Mouse (Mus musculus): ENCODE results near the gene Nup93. TPM values are rescaled to one million over a fixed set of nuclear protein-coding genes. Genes with fewer than 3 reads are reported as not detected.

The Nup93 gene
- polyA plus RNA-seq, 1 experiment = 54.7 TPM

- TF ChIP-seq CTCF (IDR thresholded peaks at IDR 0.05; ENCODE audit: borderline replicate concordance, extremely low read depth, insufficient read depth, insufficient read length) (no peak), POLR2A (IDR thresholded peaks at IDR 0.05; ENCODE audit: borderline replicate concordance, extremely low read depth, insufficient read depth, insufficient read length, poor library complexity, severe bottlenecking) (no peak)
- DNase-seq (ENCODE audit: low read depth) = peak; percentile 46
Observed at GRCm38 (mm10) chr8:94213819-94214218, 545 bp upstream of the Nup93 start.

- TF ChIP-seq POLR2A (IDR thresholded peaks at IDR 0.05; ENCODE audit: borderline replicate concordance, extremely low read depth, insufficient read depth, insufficient read length, poor library complexity, severe bottlenecking) (no peak), CTCF (IDR thresholded peaks at IDR 0.05; ENCODE audit: borderline replicate concordance, extremely low read depth, insufficient read depth, insufficient read length) (no peak)
- no peak for DNase-seq (ENCODE audit: low read depth)
Observed at GRCm38 (mm10) chr8:94227381-94227939, 13.1 kb downstream of the Nup93 start.

- TF ChIP-seq CTCF (IDR thresholded peaks at IDR 0.05; ENCODE audit: borderline replicate concordance, extremely low read depth, insufficient read depth, insufficient read length) (no peak), POLR2A (IDR thresholded peaks at IDR 0.05; ENCODE audit: borderline replicate concordance, extremely low read depth, insufficient read depth, insufficient read length, poor library complexity, severe bottlenecking) (no peak)
- DNase-seq (ENCODE audit: low read depth) = no peak
Observed at GRCm38 (mm10) chr8:94240240-94240751, 25.9 kb downstream of the Nup93 start.

- peak; percentile 62 for DNase-seq (ENCODE audit: low read depth)
- no peak for TF ChIP-seq POLR2A (IDR thresholded peaks at IDR 0.05; ENCODE audit: borderline replicate concordance, extremely low read depth, insufficient read depth, insufficient read length, poor library complexity, severe bottlenecking)
- TF ChIP-seq CTCF (IDR thresholded peaks at IDR 0.05; ENCODE audit: borderline replicate concordance, extremely low read depth, insufficient read depth, insufficient read length) = no peak
Observed at GRCm38 (mm10) chr8:94249836-94250435, 35.6 kb downstream of the Nup93 start.

GRCm38 (mm10) chr8:94258881-94259280 lies 44.5 kb downstream of the Nup93 start:
- TF ChIP-seq CTCF (IDR thresholded peaks at IDR 0.05; ENCODE audit: borderline replicate concordance, extremely low read depth, insufficient read depth, insufficient read length) (no peak), POLR2A (IDR thresholded peaks at IDR 0.05; ENCODE audit: borderline replicate concordance, extremely low read depth, insufficient read depth, insufficient read length, poor library complexity, severe bottlenecking) (no peak)

GRCm38 (mm10) chr8:94262626-94263297 lies 48.4 kb downstream of the Nup93 start:
- TF ChIP-seq CTCF (IDR thresholded peaks at IDR 0.05; ENCODE audit: borderline replicate concordance, extremely low read depth, insufficient read depth, insufficient read length) = no peak
- TF ChIP-seq POLR2A (IDR thresholded peaks at IDR 0.05; ENCODE audit: borderline replicate concordance, extremely low read depth, insufficient read depth, insufficient read length, poor library complexity, severe bottlenecking) = no peak
- no peak for DNase-seq (ENCODE audit: low read depth)

More at GRCm38 (mm10) chr8:94258881-94259280, 44.5 kb downstream of the Nup93 start:
- DNase-seq (ENCODE audit: low read depth) = peak; percentile 22

GRCm38 (mm10) chr8:94266344-94267191 lies 52.2 kb downstream of the Nup93 start:
- TF ChIP-seq POLR2A (IDR thresholded peaks at IDR 0.05; ENCODE audit: borderline replicate concordance, extremely low read depth, insufficient read depth, insufficient read length, poor library complexity, severe bottlenecking) (no peak), CTCF (IDR thresholded peaks at IDR 0.05; ENCODE audit: borderline replicate concordance, extremely low read depth, insufficient read depth, insufficient read length) (no peak)
- DNase-seq (ENCODE audit: low read depth) = peak; percentile 80

- DNase-seq (ENCODE audit: low read depth) = peak; percentile 27
- no peak for TF ChIP-seq CTCF (IDR thresholded peaks at IDR 0.05; ENCODE audit: borderline replicate concordance, extremely low read depth, insufficient read depth, insufficient read length)
- TF ChIP-seq POLR2A (IDR thresholded peaks at IDR 0.05; ENCODE audit: borderline replicate concordance, extremely low read depth, insufficient read depth, insufficient read length, poor library complexity, severe bottlenecking) = no peak
Observed at GRCm38 (mm10) chr8:94268359-94268890, 54.1 kb downstream of the Nup93 start.

GRCm38 (mm10) chr8:94270309-94270708 lies 55.9 kb downstream of the Nup93 start:
- TF ChIP-seq POLR2A (IDR thresholded peaks at IDR 0.05; ENCODE audit: borderline replicate concordance, extremely low read depth, insufficient read depth, insufficient read length, poor library complexity, severe bottlenecking) (no peak), CTCF (IDR thresholded peaks at IDR 0.05; ENCODE audit: borderline replicate concordance, extremely low read depth, insufficient read depth, insufficient read length) (no peak)
- DNase-seq (ENCODE audit: low read depth) = no peak

- TF ChIP-seq CTCF (IDR thresholded peaks at IDR 0.05; ENCODE audit: borderline replicate concordance, extremely low read depth, insufficient read depth, insufficient read length) = no peak
- TF ChIP-seq POLR2A (IDR thresholded peaks at IDR 0.05; ENCODE audit: borderline replicate concordance, extremely low read depth, insufficient read depth, insufficient read length, poor library complexity, severe bottlenecking) = no peak
- DNase-seq (ENCODE audit: low read depth) = no peak
Observed at GRCm38 (mm10) chr8:94271102-94271501, 56.7 kb downstream of the Nup93 start.
